Mouse (Mus musculus): Measurements from ENCODE around the gene Tdg. TPM values are rescaled to one million over a fixed set of nuclear protein-coding genes. Genes with fewer than 3 reads are reported as not detected.

The Tdg gene
- polyA plus RNA-seq, 1 experiment from 2014 or later = 123 TPM

DNA sequence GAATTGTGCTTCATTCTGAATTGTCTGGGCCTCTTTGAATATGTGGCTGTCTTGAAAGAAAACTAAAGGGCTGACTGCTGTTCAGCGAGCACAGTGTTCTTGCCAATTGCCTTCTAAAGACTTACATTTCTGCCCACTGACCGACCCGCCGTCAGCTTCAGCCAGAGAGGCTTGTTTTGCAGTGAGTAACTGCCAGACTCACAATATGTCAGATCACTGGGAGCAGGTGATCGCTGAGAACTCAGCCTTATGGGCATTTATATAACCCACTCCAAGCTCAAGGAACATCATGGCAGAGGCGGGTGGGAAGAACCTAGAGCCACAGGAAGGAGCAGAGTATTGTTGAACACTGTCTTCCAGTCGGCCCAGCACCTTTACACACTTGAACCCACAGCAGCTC lies 52.0 kb downstream of the Tdg start:
- no peak for ATAC-seq
- 82% methylated on average over 7 of the region's 7 CpGs for WGBS
- no peak overlapping the region for H3K9ac ChIP-seq (ENCODE audit: low read depth, low read length)
- H3K27me3 ChIP-seq (replicated peaks; ENCODE audit: control insufficient read depth, insufficient read depth, low read length) = no peaks in the 10 kb centered on the region
- no peak overlapping the region for H3K4me3 ChIP-seq (ENCODE audit: low read length)
- no peaks in the 10 kb centered on the region for H3K36me3 ChIP-seq (ENCODE audit: control insufficient read depth, insufficient read depth, low read length)
- no peak overlapping the region for H3K4me2 ChIP-seq (ENCODE audit: low read length)
- no peaks in the 10 kb centered on the region for H3K4me1 ChIP-seq (ENCODE audit: control insufficient read depth, insufficient read depth, low read depth, low read length)
- no peaks in the 10 kb centered on the region for H3K9me3 ChIP-seq (ENCODE audit: control insufficient read depth, low read length)
- H3K27ac ChIP-seq (ENCODE audit: low read depth, low read length) = no peak overlapping the region

DNA sequence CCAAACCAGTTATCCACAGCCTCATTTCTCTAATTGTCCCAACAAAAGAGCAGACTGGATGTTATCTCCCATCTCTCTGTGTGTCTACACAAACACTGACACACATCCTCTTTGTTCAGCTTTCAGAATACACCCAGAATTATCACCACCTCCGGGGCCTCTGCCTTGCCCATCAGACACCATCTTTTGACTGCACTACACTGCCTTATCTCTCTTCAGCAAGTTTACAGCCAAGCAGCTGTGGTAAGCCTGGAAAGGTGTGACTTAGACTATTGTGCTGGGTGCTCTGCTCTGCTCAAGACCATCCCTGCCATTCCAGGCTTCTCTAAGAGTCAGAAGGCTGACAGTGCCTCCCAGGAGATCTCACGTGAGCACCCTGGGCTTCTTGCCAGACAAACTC lies 55.8 kb downstream of the Tdg start:
- Histone ChIP-seq H3K9ac (ENCODE audit: low read depth, low read length) (no peak overlapping the region), H3K4me1 (ENCODE audit: control insufficient read depth, insufficient read depth, low read depth, low read length) (no peaks in the 10 kb centered on the region), H3K36me3 (ENCODE audit: control insufficient read depth, insufficient read depth, low read length) (no peaks in the 10 kb centered on the region), H3K27me3 (replicated peaks; ENCODE audit: control insufficient read depth, insufficient read depth, low read length) (no peaks in the 10 kb centered on the region), H3K27ac (ENCODE audit: low read depth, low read length) (no peak overlapping the region), H3K4me3 (ENCODE audit: low read length) (no peak overlapping the region), H3K9me3 (ENCODE audit: control insufficient read depth, low read length) (no peaks in the 10 kb centered on the region), H3K4me2 (ENCODE audit: low read length) (no peak overlapping the region)
- 81% methylated on average over 2 of the region's 2 CpGs for WGBS
- ATAC-seq = no peak

DNA sequence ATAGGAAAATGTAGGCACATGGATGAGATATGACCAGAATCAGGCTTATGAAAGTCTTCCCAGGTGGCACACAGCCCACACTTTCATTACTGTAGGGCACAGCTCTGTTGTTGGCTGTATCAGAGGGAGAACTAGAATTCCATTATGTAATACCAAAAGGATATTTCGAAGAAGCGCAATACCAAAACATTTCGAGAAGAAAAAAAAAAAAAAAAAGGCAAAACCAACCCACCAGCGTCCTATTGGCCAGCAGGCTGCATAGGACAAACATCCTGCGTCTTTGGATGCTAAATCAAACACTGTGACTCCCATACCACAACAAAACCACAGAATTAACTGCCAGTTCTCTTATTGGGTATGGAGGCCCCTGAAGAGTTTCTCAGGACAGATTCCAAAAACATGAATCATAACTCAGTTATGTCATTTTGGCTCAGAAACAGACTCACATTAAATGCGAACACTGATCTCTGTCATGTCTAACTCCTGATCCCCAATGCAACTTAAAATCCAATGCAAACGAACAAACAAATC lies 60.1 kb downstream of the Tdg start:
- H3K4me2 ChIP-seq (ENCODE audit: low read length) = no peak overlapping the region

DNA sequence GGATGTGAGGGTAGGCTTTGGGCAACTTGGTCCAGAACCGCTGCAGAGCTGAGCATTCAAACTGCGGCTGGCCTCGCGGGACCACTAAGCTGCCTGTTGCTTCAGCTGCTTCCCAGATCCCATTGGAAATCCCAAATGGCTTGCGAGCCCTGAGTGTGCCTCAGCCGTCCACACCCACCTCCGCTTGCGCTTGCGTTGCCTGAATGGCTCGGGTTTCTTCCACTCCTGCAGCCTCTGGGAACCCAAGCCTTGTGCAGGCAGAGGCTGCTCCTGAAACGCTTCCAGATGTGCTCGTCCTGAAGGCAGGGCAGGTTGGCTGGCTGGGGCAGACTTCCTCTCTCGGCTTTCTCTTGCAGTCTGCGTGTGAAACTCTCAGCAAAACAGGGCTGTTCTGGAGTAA lies 60.9 kb downstream of the Tdg start, which contains the start of gene Glt8d2:
Glt8d2 (minus strand) TSS at position 157 of the 400 bp plus-strand sequence.
- Histone ChIP-seq H3K4me2 (ENCODE audit: low read length) (peak within 1 kb of the TSS; percentile 41), H3K4me1 (ENCODE audit: control insufficient read depth, insufficient read depth, low read depth, low read length) (no peaks in the 10 kb centered on the region), H3K9me3 (ENCODE audit: control insufficient read depth, low read length) (no peaks in the 10 kb centered on the region), H3K4me3 (ENCODE audit: low read length) (peak within 1 kb of the TSS; percentile 23; the same call in 1 of the 2 replicates), H3K36me3 (ENCODE audit: control insufficient read depth, insufficient read depth, low read length) (no peaks in the 10 kb centered on the region), H3K27ac (ENCODE audit: low read depth, low read length) (no peak within 1 kb of the TSS), H3K27me3 (replicated peaks; ENCODE audit: control insufficient read depth, insufficient read depth, low read length) (no peaks in the 10 kb centered on the region; the same call in 1 of the 2 replicates), H3K9ac (ENCODE audit: low read depth, low read length) (no peak within 1 kb of the TSS; the same call in 1 of the 2 replicates)
- no peak for ATAC-seq
- WGBS = 11% methylated on average over 14 of the region's 14 CpGs

More for the DNA sequence above, 60.1 kb downstream of the Tdg start:
- H3K9me3 ChIP-seq (ENCODE audit: control insufficient read depth, low read length) = no peaks in the 10 kb centered on the region
- no peak overlapping the region for H3K4me3 ChIP-seq (ENCODE audit: low read length)
- no peak for ATAC-seq
- H3K36me3 ChIP-seq (ENCODE audit: control insufficient read depth, insufficient read depth, low read length) = no peaks in the 10 kb centered on the region
- H3K4me1 ChIP-seq (ENCODE audit: control insufficient read depth, insufficient read depth, low read depth, low read length) = no peaks in the 10 kb centered on the region
- 77% methylated on average over 7 of the region's 7 CpGs for WGBS
- H3K9ac ChIP-seq (ENCODE audit: low read depth, low read length) = no peak overlapping the region
- H3K27me3 ChIP-seq (replicated peaks; ENCODE audit: control insufficient read depth, insufficient read depth, low read length) = no peaks in the 10 kb centered on the region; the same call in 1 of the 2 replicates
- H3K27ac ChIP-seq (ENCODE audit: low read depth, low read length) = no peak overlapping the region

DNA sequence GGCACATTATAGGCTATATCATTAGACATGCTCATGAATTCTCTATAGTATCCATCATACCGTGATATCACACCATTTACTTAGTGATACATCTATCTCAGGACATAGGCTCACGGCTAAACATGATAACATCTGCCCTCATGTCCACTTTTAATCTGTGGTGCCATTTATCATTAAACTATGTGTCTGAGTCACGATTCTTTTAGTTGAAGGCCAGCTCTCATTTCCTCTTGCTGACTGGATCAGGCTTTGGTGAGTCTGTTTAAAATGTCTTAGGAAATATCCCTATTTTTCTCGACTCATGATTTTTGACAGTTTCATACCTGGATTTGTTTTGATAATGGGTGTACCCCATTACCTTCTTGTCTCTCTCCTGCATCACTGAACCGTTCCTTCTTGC lies 66.3 kb downstream of the Tdg start, which contains the start of gene Hcfc2:
Hcfc2 (plus strand) TSS at position 205 of the 400 bp plus-strand sequence.
- no peak within 1 kb of the TSS for H3K9ac ChIP-seq (ENCODE audit: low read depth, low read length)
- H3K36me3 ChIP-seq (ENCODE audit: control insufficient read depth, insufficient read depth, low read length) = no peaks in the 10 kb centered on the region
- no peak within 1 kb of the TSS for H3K27ac ChIP-seq (ENCODE audit: low read depth, low read length)
- no peak within 1 kb of the TSS for H3K4me3 ChIP-seq (ENCODE audit: low read length)
- no peak within 1 kb of the TSS for H3K4me2 ChIP-seq (ENCODE audit: low read length)
- no peak for ATAC-seq
- H3K27me3 ChIP-seq (replicated peaks; ENCODE audit: control insufficient read depth, insufficient read depth, low read length) = no peaks in the 10 kb centered on the region; the same call in 1 of the 2 replicates
- peaks cover 14% of the 10 kb centered on the region for H3K4me1 ChIP-seq (ENCODE audit: control insufficient read depth, insufficient read depth, low read depth, low read length)
- 85% methylated on average over 5 of the region's 5 CpGs for WGBS
- no peaks in the 10 kb centered on the region for H3K9me3 ChIP-seq (ENCODE audit: control insufficient read depth, low read length)

DNA sequence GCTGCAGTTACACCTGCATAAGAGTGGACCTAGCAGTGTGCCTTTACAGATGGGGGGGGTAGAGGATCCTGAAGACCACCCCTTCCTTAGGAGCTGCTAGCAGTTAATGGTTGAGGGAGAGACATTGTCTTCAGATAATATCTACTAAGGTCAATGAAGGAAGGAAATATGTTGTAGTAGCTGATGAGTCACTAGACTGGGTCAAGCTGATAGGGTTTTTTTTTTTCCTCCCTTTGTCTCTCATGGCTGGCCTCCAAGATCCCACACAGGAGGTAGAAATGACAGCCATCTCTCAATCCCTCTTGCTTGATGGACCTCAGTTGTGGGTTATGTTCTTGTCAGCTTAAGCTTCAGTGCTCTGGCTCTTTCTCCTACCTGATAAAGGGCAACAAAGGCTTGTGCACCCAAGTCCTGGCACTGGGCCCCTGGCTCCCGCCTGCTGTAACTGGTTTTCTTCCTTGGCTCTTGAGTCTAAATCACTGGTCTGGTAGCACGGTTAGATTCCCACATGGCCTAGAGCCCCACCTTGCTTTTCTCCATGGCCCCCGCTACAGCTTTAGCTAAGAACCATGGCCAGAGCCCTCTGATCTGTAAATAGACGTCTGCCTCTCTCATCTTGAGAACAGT lies 66.9 kb downstream of the Tdg start:
- Histone ChIP-seq H3K36me3 (ENCODE audit: control insufficient read depth, insufficient read depth, low read length) (no peaks in the 10 kb centered on the region), H3K27me3 (replicated peaks; ENCODE audit: control insufficient read depth, insufficient read depth, low read length) (no peaks in the 10 kb centered on the region), H3K9ac (ENCODE audit: low read depth, low read length) (no peak overlapping the region), H3K4me3 (ENCODE audit: low read length) (no peak overlapping the region), H3K4me2 (ENCODE audit: low read length) (no peak overlapping the region), H3K27ac (ENCODE audit: low read depth, low read length) (no peak overlapping the region), H3K4me1 (ENCODE audit: control insufficient read depth, insufficient read depth, low read depth, low read length) (peaks cover 14% of the 10 kb centered on the region), H3K9me3 (ENCODE audit: control insufficient read depth, low read length) (no peaks in the 10 kb centered on the region)
- no peak for ATAC-seq
- 68% methylated on average over 4 of the region's 4 CpGs for WGBS

DNA sequence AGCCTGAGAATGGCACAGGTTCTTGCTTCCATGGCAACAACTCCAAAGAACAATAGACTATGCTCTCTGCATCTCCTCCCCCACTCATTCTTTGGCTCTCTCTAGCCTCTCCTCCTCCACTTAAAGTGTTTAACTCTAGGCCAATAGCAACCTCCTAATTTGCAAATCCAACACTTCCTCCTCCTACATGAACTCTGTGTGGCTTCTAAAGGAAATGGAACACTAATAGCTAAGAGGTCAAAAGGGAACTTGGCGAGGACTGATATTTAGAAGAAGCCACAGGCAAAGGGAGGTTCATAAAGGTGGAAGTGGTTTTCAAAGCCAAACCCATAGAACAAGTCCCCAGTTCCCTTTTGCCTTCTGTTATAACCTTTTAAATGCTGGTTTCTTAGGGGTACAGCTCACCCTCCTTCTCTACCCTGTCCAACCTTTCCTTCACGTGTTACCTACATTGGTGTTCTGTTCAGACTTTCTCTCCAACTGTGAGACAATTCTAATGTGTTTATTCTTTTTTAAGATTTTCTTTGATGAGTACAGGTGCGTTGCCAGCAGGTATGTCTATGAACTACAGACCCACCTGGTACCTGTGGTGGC lies 67.8 kb downstream of the Tdg start:
- H3K27ac ChIP-seq (ENCODE audit: low read depth, low read length) = no peak overlapping the region

DNA sequence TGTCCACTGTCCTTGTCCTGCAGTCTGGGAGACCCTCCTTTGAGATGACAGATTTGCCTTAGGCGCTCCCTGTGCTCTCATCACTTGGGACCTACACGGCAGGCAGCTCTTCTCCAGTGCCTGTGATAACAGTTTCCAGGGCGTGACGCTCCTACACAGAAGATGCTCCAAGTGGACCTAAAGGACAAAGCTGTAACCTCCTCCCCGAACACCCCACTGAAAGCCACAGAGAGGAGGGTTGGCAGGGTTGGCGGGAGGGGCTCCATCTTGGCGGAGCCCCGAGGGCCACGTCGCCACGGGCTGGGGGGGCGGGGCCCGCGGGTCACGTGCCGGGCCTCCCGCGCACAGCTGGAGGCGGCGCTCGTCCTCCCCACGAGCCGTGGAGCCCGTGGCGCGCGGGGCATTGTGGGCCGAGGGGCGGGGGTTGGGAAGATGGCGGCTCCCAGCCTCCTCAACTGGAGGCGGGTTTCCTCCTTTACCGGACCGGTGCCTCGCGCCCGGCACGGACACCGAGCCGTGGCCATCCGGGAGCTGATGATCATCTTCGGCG lies 69.2 kb downstream of the Tdg start:
- H3K4me1 ChIP-seq (ENCODE audit: control insufficient read depth, insufficient read depth, low read depth, low read length) = peaks cover 14% of the 10 kb centered on the region
- H3K36me3 ChIP-seq (ENCODE audit: control insufficient read depth, insufficient read depth, low read length) = 0 out of 2 replicates have a peak, but pooled peaks cover 2% of the 10 kb centered on the region
- peak overlapping the region; percentile 83 for H3K9ac ChIP-seq (ENCODE audit: low read depth, low read length)
- peak overlapping the region; percentile 86 for H3K4me3 ChIP-seq (ENCODE audit: low read length)
- peak overlapping the region; percentile 84 for H3K27ac ChIP-seq (ENCODE audit: low read depth, low read length)
- no peaks in the 10 kb centered on the region for H3K27me3 ChIP-seq (replicated peaks; ENCODE audit: control insufficient read depth, insufficient read depth, low read length)
- peak; percentile 94 for ATAC-seq
- no peaks in the 10 kb centered on the region for H3K9me3 ChIP-seq (ENCODE audit: control insufficient read depth, low read length)
- H3K4me2 ChIP-seq (ENCODE audit: low read length) = peak overlapping the region; percentile 63
- under 1% methylated on average over 29 of the region's 42 CpGs for WGBS

More for the DNA sequence above, 67.8 kb downstream of the Tdg start:
- H3K4me1 ChIP-seq (ENCODE audit: control insufficient read depth, insufficient read depth, low read depth, low read length) = peaks cover 14% of the 10 kb centered on the region
- WGBS = 85% methylated on average over 3 of the region's 3 CpGs
- 0 out of 2 replicates have a peak, but pooled peaks cover 2% of the 10 kb centered on the region for H3K36me3 ChIP-seq (ENCODE audit: control insufficient read depth, insufficient read depth, low read length)
- ATAC-seq = no peak
- H3K27me3 ChIP-seq (replicated peaks; ENCODE audit: control insufficient read depth, insufficient read depth, low read length) = no peaks in the 10 kb centered on the region
- no peak overlapping the region for H3K9ac ChIP-seq (ENCODE audit: low read depth, low read length)
- H3K9me3 ChIP-seq (ENCODE audit: control insufficient read depth, low read length) = no peaks in the 10 kb centered on the region
- H3K4me2 ChIP-seq (ENCODE audit: low read length) = no peak overlapping the region
- H3K4me3 ChIP-seq (ENCODE audit: low read length) = no peak overlapping the region
